Mouse (Mus musculus) midbrain, embryonic 11.5 days (tissue): ENCODE measurements around the gene Eif2ak3. TPM values are rescaled to one million over a fixed set of nuclear protein-coding genes. Genes with fewer than 3 reads are reported as not detected.

Experiments
- ATAC-seq: fragments of 200-750 bp; cut with Nextera tagmentation; 2 replicates; pipeline ENCODE4 v1.8.0; 2017; ENCODE audit warnings: moderate TSS enrichment, moderate library complexity; ENCODE audit not compliant: low FRiP score
- DNase-seq: peaks from one replicate; pipeline ENCODE4 v3.0.0; 2015; ENCODE audit warnings: low spot score; ENCODE audit errors: missing footprints
- H3K27ac ChIP-seq: fragments of 300-500 bp; sonication (generic); 2 replicates; pipeline ENCODE4 v1.5.1; 2014; ENCODE audit warnings: low read depth, low read length
- H3K27me3 ChIP-seq: fragments of 300-500 bp; sonication (generic); 2 replicates; pipeline ENCODE4 v1.6.1; 2014; ENCODE audit warnings: mild to moderate bottlenecking, low read length, moderate library complexity, mixed read lengths; ENCODE audit not compliant: control insufficient read depth, insufficient read depth
- H3K36me3 ChIP-seq: fragments of 300-500 bp; sonication (generic); 2 replicates; pipeline ENCODE4 v1.6.1; 2014; ENCODE audit warnings: mild to moderate bottlenecking, low read length, moderate library complexity, mixed read lengths; ENCODE audit not compliant: control insufficient read depth, insufficient read depth
- H3K4me1 ChIP-seq: fragments of 300-500 bp; sonication (generic); 2 replicates; pipeline ENCODE4 v1.6.1; 2014; ENCODE audit warnings: low read length; ENCODE audit not compliant: control insufficient read depth, insufficient read depth
- H3K4me2 ChIP-seq: fragments of 300-500 bp; sonication (generic); 2 replicates; pipeline ENCODE4 v1.6.1; 2014; ENCODE audit warnings: mild to moderate bottlenecking, moderate library complexity
- H3K4me3 ChIP-seq: fragments of 300-500 bp; sonication (generic); 2 replicates; pipeline ENCODE4 v1.5.1; 2014; ENCODE audit warnings: low read depth, low read length
- H3K9ac ChIP-seq: fragments of 300-500 bp; sonication (generic); 2 replicates; pipeline ENCODE4 v1.6.1; 2014; ENCODE audit warnings: low read length
- H3K9me3 ChIP-seq: fragments of 300-500 bp; sonication (generic); 2 replicates; pipeline ENCODE4 v1.6.1; 2016; ENCODE audit warnings: low read length; ENCODE audit not compliant: control insufficient read depth
- WGBS: fragments of 180-500 bp; shearing (Covaris S2); extraction: QIAGEN DNeasy Blood & Tissue Kit; methylation state at CpG from one replicate; pipeline ENCODE4 v1.1.7; 2014; 5-methylcytosine and 5-hydroxymethylcytosine counted together
- polyA plus RNA-seq: library from polyadenylated mRNA; unstranded; fragments of >200 nt; fragmentation: Nextera tagmentation; extraction: Ambion mirVana; gene quantifications from 2 replicates; pipeline ENCODE4 v1.2.1, GENCODE M21; 2014

Gene Eif2ak3
- polyA plus RNA-seq, 1 experiment from 2014 or later = 9.8 TPM

DNA sequence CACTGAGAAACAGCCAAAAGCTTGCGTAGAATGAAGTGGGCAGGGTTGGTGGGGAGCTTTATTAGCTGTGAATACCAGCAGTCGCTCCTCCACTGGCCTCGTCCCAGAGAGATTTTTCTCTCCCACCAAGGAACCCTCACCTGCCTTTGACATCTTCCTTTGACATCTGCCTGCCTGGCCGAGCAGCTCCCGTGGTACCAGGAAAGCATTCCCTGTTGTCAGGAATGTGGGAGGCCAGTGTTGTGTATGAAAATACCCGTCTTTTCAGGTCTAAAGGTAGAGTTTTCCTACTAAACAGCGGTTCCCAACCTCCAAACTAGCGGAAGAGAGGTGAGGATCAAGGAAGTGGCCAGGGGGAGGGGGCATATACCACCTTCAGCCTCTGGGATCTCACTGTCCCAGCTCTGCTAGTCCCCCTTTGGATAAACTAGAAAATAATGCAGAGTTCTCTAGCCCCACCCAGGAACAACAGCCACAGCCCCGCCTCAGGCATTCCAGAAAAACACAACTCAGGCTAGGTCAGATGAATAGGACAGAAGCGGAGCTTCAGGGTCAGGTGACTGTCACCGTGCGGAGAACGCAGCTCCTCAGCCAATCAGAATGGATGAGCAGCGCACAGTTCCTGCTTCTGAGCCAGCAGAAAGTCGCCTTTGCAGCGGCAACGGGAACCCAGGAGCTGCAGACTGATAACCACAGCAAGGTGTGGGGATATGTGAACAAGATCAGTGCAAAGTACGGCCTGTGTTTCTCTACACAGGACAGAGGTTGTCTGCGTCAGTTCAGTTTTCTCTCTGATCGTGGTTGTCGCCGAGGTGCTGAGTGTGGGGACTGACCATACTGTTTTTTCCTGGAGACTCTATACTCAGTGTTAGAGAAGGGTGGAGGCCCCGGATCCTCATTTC lies 20.0 kb upstream of the Eif2ak3 start:
- H3K4me3 ChIP-seq = peak overlapping the region; percentile 42

GRCm38 (mm10) chr6:70824987-70825337 lies 19.4 kb upstream of the Eif2ak3 start:
- Histone ChIP-seq H3K27ac (no peak overlapping the region), H3K27me3 (no peaks in the 10 kb centered on the region), H3K4me1 (no peaks in the 10 kb centered on the region), H3K9me3 (no peaks in the 10 kb centered on the region), H3K9ac (peak overlapping the region; percentile 59), H3K36me3 (no peaks in the 10 kb centered on the region), H3K4me3 (peak overlapping the region; percentile 42), H3K4me2 (peak overlapping the region; percentile 70)
- 54% methylated on average over 4 of the region's 4 CpGs for WGBS
- ATAC-seq (no peak; the same call in 1 of the 2 replicates), DNase-seq (no peak)

More for the DNA sequence above, 20.0 kb upstream of the Eif2ak3 start:
- Histone ChIP-seq H3K36me3 (no peaks in the 10 kb centered on the region), H3K4me2 (peak overlapping the region; percentile 70), H3K27ac (no peak overlapping the region), H3K4me1 (no peaks in the 10 kb centered on the region), H3K9ac (peak overlapping the region; percentile 59), H3K27me3 (no peaks in the 10 kb centered on the region), H3K9me3 (no peaks in the 10 kb centered on the region)
- ATAC-seq = peak; percentile 93
- peak; percentile 94 for DNase-seq
- 9% methylated on average over 23 of the region's 23 CpGs for WGBS

DNA sequence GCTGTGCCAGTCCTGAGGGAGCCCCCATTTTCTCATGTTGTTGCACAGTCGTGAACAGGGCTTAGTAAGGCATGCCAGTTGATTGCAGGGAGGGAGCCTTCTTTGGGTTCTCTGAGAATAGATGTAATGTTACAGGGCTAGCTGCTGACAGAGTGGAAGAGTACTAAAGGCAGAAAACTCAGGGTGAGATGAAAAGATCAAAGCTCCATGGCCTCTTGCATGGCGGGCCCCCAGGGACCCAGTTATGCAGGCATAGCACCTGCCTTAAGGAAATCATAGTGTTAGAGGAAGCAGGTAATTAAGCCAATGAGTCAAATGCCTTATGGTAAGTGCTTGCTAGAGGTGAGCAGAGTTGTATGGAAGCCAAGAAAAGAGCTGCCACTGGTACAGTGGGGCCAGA lies 14.9 kb upstream of the Eif2ak3 start:
- DNase-seq = no peak
- ATAC-seq = no peak
- no peak overlapping the region for H3K4me3 ChIP-seq
- H3K27me3 ChIP-seq = no peaks in the 10 kb centered on the region
- no peaks in the 10 kb centered on the region for H3K36me3 ChIP-seq
- H3K9me3 ChIP-seq = no peaks in the 10 kb centered on the region
- H3K4me1 ChIP-seq = no peaks in the 10 kb centered on the region
- no peak overlapping the region for H3K9ac ChIP-seq
- H3K4me2 ChIP-seq = no peak overlapping the region
- WGBS = 62% methylated on average over 2 of the region's 2 CpGs
- no peak overlapping the region for H3K27ac ChIP-seq

DNA sequence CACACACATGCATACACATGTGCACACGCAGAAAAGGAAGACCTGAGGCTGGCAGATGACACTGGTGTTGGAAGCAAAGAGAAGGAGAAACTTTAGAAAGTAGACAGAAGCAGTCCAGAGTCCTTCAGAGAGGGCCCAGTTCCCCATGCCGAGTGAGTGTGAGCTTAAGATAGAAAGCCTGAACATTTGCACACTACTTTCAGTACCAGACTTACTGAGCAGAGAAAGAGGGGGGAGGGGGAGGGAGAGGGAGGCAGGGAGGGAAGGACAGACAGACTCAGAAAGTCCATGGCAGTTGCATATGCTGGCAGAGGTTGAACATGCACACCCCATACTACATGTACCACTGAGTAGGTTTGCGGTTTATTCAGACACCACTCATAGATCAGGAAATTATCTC lies 13.8 kb upstream of the Eif2ak3 start:
- 82% methylated on average over 3 of the region's 3 CpGs for whole genome bisulfite sequencing
- ATAC-seq (no peak), DNase-seq (no peak)
- H3K27ac ChIP-seq = no peak overlapping the region
- H3K36me3 ChIP-seq = no peaks in the 10 kb centered on the region
- no peak overlapping the region for H3K4me3 ChIP-seq
- H3K9me3 ChIP-seq = no peaks in the 10 kb centered on the region
- H3K4me1 ChIP-seq = no peaks in the 10 kb centered on the region
- no peak overlapping the region for H3K4me2 ChIP-seq
- no peaks in the 10 kb centered on the region for H3K27me3 ChIP-seq
- H3K9ac ChIP-seq = no peak overlapping the region

GRCm38 (mm10) chr6:70831179-70831839 lies 13.0 kb upstream of the Eif2ak3 start:
- Histone ChIP-seq H3K9ac (no peak overlapping the region), H3K27me3 (no peaks in the 10 kb centered on the region), H3K36me3 (no peaks in the 10 kb centered on the region), H3K4me2 (no peak overlapping the region), H3K27ac (no peak overlapping the region), H3K4me1 (no peaks in the 10 kb centered on the region), H3K9me3 (no peaks in the 10 kb centered on the region), H3K4me3 (no peak overlapping the region)
- 85% methylated on average over 10 of the region's 10 CpGs for WGBS
- DNase-seq (no peak), ATAC-seq (no peak)

DNA sequence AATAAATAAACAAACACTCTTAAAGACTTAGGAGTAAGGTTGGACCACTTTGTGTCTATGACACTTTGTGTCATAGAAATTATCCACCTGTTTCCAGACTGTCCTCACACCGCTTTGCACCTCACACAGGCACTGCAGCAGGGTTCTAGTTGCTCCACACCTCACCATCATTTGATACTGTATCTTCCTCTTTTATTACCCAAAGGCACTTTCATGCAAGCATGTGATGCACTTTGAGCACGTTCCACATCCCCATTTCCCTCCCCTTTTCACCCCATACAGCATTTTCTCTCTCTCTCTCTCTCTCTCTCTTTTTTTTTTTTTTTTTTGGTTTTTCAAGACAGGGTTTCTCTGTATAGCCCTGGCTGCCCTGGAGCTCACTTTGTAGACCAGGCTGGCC lies 7.0 kb upstream of the Eif2ak3 start:
- no peaks in the 10 kb centered on the region for H3K36me3 ChIP-seq
- 91% methylated on average over 2 of the region's 2 CpGs for WGBS
- no peaks in the 10 kb centered on the region for H3K4me1 ChIP-seq
- DNase-seq = no peak
- no peaks in the 10 kb centered on the region for H3K27me3 ChIP-seq
- H3K4me3 ChIP-seq = no peak overlapping the region
- H3K9ac ChIP-seq = no peak overlapping the region
- no peak overlapping the region for H3K27ac ChIP-seq
- H3K4me2 ChIP-seq = no peak overlapping the region
- no peak for ATAC-seq
- no peaks in the 10 kb centered on the region for H3K9me3 ChIP-seq

DNA sequence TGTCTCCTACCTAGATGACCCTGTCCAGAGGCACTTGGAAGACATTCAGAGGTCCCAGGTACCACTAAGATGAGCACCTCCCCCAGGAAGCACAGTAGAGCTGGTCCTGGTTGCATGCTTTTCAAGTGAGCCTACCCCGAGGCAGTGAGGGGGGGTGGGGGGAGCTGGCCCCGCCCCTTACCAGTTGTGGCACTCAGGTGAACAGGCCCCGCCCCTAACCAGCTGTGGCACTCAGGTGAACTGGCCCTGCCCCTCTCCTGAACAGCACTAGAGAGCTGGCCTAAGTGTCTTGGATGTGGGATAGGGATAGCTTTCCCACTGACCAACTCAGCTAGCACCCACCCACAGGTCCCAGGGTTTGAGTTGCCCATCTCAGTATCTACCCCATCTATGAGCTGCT lies 5.8 kb upstream of the Eif2ak3 start:
- H3K4me2 ChIP-seq = no peak overlapping the region
- H3K27ac ChIP-seq = no peak overlapping the region
- WGBS = 64% methylated on average over 3 of the region's 3 CpGs
- no peak for ATAC-seq
- no peaks in the 10 kb centered on the region for H3K27me3 ChIP-seq
- no peak overlapping the region for H3K9ac ChIP-seq
- H3K4me1 ChIP-seq = no peaks in the 10 kb centered on the region; the same call in 1 of the 2 replicates
- H3K4me3 ChIP-seq = no peak overlapping the region
- DNase-seq = no peak
- H3K36me3 ChIP-seq = no peaks in the 10 kb centered on the region
- H3K9me3 ChIP-seq = no peaks in the 10 kb centered on the region

GRCm38 (mm10) chr6:70840281-70840680 lies 4.0 kb upstream of the Eif2ak3 start:
- no peak overlapping the region for H3K4me3 ChIP-seq
- no peaks in the 10 kb centered on the region for H3K9me3 ChIP-seq
- DNase-seq (no peak), ATAC-seq (no peak)
- no peaks in the 10 kb centered on the region for H3K36me3 ChIP-seq
- H3K27ac ChIP-seq = no peak overlapping the region
- H3K4me1 ChIP-seq = peaks cover 3% of the 10 kb centered on the region; the same call in 1 of the 2 replicates
- no peak overlapping the region for H3K4me2 ChIP-seq
- 72% methylated on average over 5 of the region's 5 CpGs for WGBS
- H3K27me3 ChIP-seq = no peaks in the 10 kb centered on the region
- no peak overlapping the region for H3K9ac ChIP-seq

GRCm38 (mm10) chr6:70842991-70843390 lies 1.3 kb upstream of the Eif2ak3 start:
- Histone ChIP-seq H3K27me3 (no peaks in the 10 kb centered on the region), H3K4me1 (peaks cover 8% of the 10 kb centered on the region), H3K9me3 (no peaks in the 10 kb centered on the region), H3K4me3 (no peak overlapping the region), H3K36me3 (no peaks in the 10 kb centered on the region), H3K27ac (no peak overlapping the region), H3K4me2 (peak overlapping the region; percentile 64; the same call in 1 of the 2 replicates), H3K9ac (peak overlapping the region; percentile 62; the same call in 1 of the 2 replicates)
- 69% methylated on average over 5 of the region's 5 CpGs for WGBS
- ATAC-seq (no peak), DNase-seq (peak; percentile 85)
